Mouse (Mus musculus) heart, embryonic 16.5 days (tissue): ENCODE measurements around the gene Brca1. TPM values are rescaled to one million over a fixed set of nuclear protein-coding genes. Genes with fewer than 3 reads are reported as not detected.
A peak's percentile ranks its signal among the peaks of the same experiment; 100 is the strongest.
"Not testable (repeated sequence)": the region's sequence is repeated elsewhere in the genome, so short reads cannot be mapped to it uniquely, and the experiment has no call there.

Source experiments
- ATAC-seq: fragments of 200-750 bp; cut with Nextera tagmentation; replicated peaks from 2 replicates; pipeline ENCODE4 v1.8.0; 2017; ENCODE audit warnings: moderate number of reproducible peaks; ENCODE audit not compliant: insufficient read depth, low FRiP score; ENCODE audit errors: extremely low read depth
- H3K27ac ChIP-seq: fragments of 300-500 bp; sonication (generic); 2 replicates; pipeline ENCODE4 v1.5.1; 2014; ENCODE audit warnings: mild to moderate bottlenecking, low read length, control low read depth, moderate library complexity
- H3K27me3 ChIP-seq: fragments of 300-500 bp; sonication (generic); 2 replicates; pipeline ENCODE4 v1.6.1; 2014; ENCODE audit warnings: low read length, mixed read lengths; ENCODE audit not compliant: control insufficient read depth, insufficient read depth
- H3K36me3 ChIP-seq: fragments of 300-500 bp; sonication (generic); 2 replicates; pipeline ENCODE4 v1.6.1; 2014; ENCODE audit not compliant: control insufficient read depth, insufficient read depth
- H3K4me1 ChIP-seq: fragments of 300-500 bp; sonication (generic); 2 replicates; pipeline ENCODE4 v1.6.1; 2014; ENCODE audit warnings: low read length, mixed read lengths; ENCODE audit not compliant: control insufficient read depth, insufficient read depth
- H3K4me2 ChIP-seq: fragments of 300-500 bp; sonication (generic); 2 replicates; pipeline ENCODE4 v1.6.1; 2014; ENCODE audit warnings: low read depth, mild to moderate bottlenecking, control low read depth, low read length
- H3K4me3 ChIP-seq: fragments of 300-500 bp; sonication (generic); 2 replicates; pipeline ENCODE4 v1.5.1; 2014; ENCODE audit warnings: mild to moderate bottlenecking, control low read depth, low read length
- H3K9ac ChIP-seq: fragments of 300-500 bp; sonication (generic); 2 replicates; pipeline ENCODE4 v1.6.1; 2014; ENCODE audit warnings: low read length, control low read depth
- H3K9me3 ChIP-seq: fragments of 300-500 bp; sonication (generic); replicated peaks from 2 replicates; pipeline ENCODE4 v1.6.1; 2016; ENCODE audit warnings: low read length; ENCODE audit not compliant: control insufficient read depth
- WGBS: fragments of 180-500 bp; shearing (Covaris S2); extraction: QIAGEN DNeasy Blood & Tissue Kit; methylation state at CpG from one replicate; pipeline ENCODE4 v1.1.7; 2014; 5-methylcytosine and 5-hydroxymethylcytosine counted together
- polyA plus RNA-seq: library from polyadenylated mRNA; unstranded; fragments of >200 nt; fragmentation: Nextera tagmentation; extraction: Ambion mirVana; gene quantifications from 2 replicates; pipeline ENCODE4 v1.2.1, GENCODE M21; 2015

Brca1 gene
- polyA plus RNA-seq, 1 experiment from 2014 or later, result 7.1 TPM

DNA sequence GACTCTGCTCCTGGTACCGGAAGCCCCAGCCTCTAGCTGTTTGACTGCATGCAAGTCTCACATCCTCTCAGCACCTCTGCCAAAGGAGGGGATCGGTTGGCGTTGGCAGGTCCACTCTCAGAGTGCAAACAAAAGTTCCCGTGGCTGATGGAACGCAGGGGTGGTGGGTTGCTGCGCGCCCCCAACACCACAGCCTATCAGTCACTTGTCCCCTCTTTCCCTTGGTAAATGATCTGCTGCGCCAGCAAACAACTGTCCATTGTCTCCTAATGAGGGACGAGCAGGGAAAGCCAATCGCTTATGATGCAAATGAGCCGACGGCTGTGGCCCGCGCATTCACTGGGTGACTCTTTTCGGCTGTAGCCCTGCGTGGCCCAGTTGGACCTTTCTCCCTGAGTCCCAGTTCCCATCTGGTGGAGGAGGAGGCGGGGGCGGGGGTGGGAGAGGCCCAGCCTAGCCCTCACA lies 72.6 kb downstream of the Brca1 start:
- Histone ChIP-seq H3K27ac (no peak overlapping the region), H3K4me2 (peak overlapping the region; percentile 58), H3K9me3 (no peaks in the 10 kb centered on the region), H3K36me3 (no peaks in the 10 kb centered on the region), H3K27me3 (no peaks in the 10 kb centered on the region), H3K9ac (peak overlapping the region; percentile 51), H3K4me1 (peaks cover 16% of the 10 kb centered on the region), H3K4me3 (peak overlapping the region; percentile 29)
- ATAC-seq, result no peak
- WGBS, result 14% methylated on average over 18 of the region's 18 CpGs

DNA sequence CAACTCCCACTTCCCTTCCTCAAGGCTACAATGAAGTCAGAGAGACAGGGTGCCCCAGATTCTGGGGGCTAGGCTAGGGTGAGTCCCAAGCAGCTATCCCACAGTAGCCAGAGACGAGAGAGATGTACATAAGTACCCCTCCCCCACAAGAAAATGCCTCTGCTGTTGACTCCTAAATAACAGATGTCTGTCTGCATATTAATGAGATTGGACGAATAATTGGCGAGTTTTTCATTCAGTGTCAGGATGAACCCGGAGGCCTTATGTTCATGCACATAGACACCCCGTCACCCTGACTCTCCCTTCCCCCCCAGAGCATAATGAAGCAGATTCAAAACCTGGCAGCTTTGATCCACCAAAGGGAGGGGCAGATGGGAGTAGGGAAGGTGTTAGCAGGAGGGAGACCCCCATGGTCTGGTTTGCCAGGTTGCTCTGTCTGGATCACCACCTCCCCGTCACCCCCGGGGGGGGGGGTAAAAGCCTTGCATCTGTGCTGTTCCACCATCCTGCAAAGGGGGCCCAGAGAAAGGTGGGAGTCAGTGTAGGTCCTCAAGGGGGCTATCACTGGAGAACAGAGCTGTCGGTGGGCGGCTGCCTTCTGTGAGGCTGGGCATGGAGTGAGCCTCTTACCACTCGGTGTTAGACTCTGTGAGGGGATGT lies 74.1 kb downstream of the Brca1 start:
- Histone ChIP-seq H3K27ac (no peak overlapping the region), H3K36me3 (no peaks in the 10 kb centered on the region), H3K4me3 (no peak overlapping the region)

GRCm38 (mm10) chr11:101477194-101477551 lies 74.6 kb downstream of the Brca1 start:
- WGBS, result 43% methylated on average over 4 of the region's 4 CpGs
- ATAC-seq, result no peak

More for the DNA sequence above, 74.1 kb downstream of the Brca1 start:
- H3K4me2 ChIP-seq, result no peak overlapping the region
- peaks cover 16% of the 10 kb centered on the region for H3K4me1 ChIP-seq
- ATAC-seq, result no peak
- no peaks in the 10 kb centered on the region for H3K9me3 ChIP-seq
- whole genome bisulfite sequencing, result 68% methylated on average over 10 of the region's 10 CpGs
- no peak overlapping the region for H3K9ac ChIP-seq
- no peaks in the 10 kb centered on the region for H3K27me3 ChIP-seq

GRCm38 (mm10) chr11:101476361-101476760 lies 75.4 kb downstream of the Brca1 start:
- H3K4me3 ChIP-seq, H3K27ac ChIP-seq, H3K9me3 ChIP-seq, H3K9ac ChIP-seq, H3K36me3 ChIP-seq, ATAC-seq, H3K27me3 ChIP-seq, H3K4me2 ChIP-seq: not testable (repeated sequence)
- 81% methylated on average over 4 of the region's 4 CpGs for WGBS
- H3K4me1 ChIP-seq, result peaks cover 14% of the 10 kb centered on the region

More at GRCm38 (mm10) chr11:101477194-101477551, 74.6 kb downstream of the Brca1 start:
- no peaks in the 10 kb centered on the region for H3K27me3 ChIP-seq
- no peak overlapping the region for H3K4me2 ChIP-seq
- no peak overlapping the region for H3K9ac ChIP-seq
- H3K9me3 ChIP-seq, result no peaks in the 10 kb centered on the region
- no peak overlapping the region for H3K27ac ChIP-seq
- peaks cover 16% of the 10 kb centered on the region for H3K4me1 ChIP-seq
- no peak overlapping the region for H3K4me3 ChIP-seq
- no peaks in the 10 kb centered on the region for H3K36me3 ChIP-seq

DNA sequence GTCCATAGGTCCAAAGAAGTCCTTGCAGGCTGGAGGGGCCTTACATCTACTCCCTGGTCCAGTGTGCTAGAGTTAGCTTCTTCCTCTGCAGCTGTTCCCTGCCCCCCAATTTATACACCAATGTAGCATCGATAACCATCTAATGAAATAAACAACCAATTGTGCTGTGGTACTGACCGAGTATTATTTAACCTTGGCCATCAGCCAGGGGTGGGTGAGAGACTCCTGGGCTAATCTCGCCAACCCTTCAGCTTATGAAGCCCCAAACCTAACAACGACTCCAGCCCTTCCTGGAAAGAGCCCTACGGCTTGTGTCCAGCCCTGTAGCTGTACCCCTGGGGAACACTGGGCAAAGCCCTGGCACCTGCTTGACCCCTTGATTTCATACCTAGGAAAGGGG lies 77.5 kb downstream of the Brca1 start:
- 55% methylated on average over 5 of the region's 5 CpGs for WGBS

DNA sequence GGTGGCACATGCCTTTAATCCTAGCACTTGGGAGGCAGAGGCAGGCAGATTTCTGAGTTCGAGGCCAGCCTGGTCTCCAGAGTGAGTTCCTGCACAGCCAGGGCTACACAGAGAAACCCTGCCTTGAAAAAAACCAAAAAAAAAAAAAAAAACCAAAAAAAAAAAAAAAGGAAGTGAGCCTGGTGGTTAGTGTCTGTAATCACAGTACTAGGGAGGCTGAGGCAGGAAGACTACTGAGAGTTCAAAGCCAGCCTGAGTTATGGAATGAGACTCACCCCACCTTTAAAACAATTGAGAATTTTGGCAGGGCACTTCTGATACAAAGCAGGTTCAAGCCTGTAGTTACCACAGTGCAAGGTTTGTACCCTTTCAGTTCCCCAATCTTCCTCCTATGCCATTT lies 78.1 kb downstream of the Brca1 start:
- H3K36me3 ChIP-seq, H3K9ac ChIP-seq, H3K27ac ChIP-seq, ATAC-seq, H3K27me3 ChIP-seq, H3K9me3 ChIP-seq, H3K4me3 ChIP-seq, H3K4me2 ChIP-seq, H3K4me1 ChIP-seq: not testable (repeated sequence)
- WGBS, result 74% methylated on average over 1 of the region's 1 CpGs

More for the DNA sequence above, 77.5 kb downstream of the Brca1 start:
- Histone ChIP-seq H3K9ac (no peak overlapping the region), H3K4me3 (no peak overlapping the region), H3K9me3 (no peaks in the 10 kb centered on the region), H3K27me3 (no peaks in the 10 kb centered on the region), H3K27ac (no peak overlapping the region), H3K4me2 (no peak overlapping the region), H3K4me1 (peaks cover 6% of the 10 kb centered on the region), H3K36me3 (no peaks in the 10 kb centered on the region)
- ATAC-seq, result no peak

- no peak for ATAC-seq
- no peak overlapping the region for H3K9ac ChIP-seq
- no peaks in the 10 kb centered on the region for H3K36me3 ChIP-seq
- 37% methylated on average over 7 of the region's 7 CpGs for WGBS
- H3K4me2 ChIP-seq, result no peak overlapping the region
- no peak overlapping the region for H3K27ac ChIP-seq
- H3K4me3 ChIP-seq, result no peak overlapping the region
- H3K9me3 ChIP-seq, result no peaks in the 10 kb centered on the region
- no peaks in the 10 kb centered on the region for H3K27me3 ChIP-seq
- H3K4me1 ChIP-seq, result peaks cover 6% of the 10 kb centered on the region
Observed at GRCm38 (mm10) chr11:101472336-101472735, 79.4 kb downstream of the Brca1 start.

- no peak overlapping the region for H3K27ac ChIP-seq
- 51% methylated on average over 3 of the region's 3 CpGs for WGBS
- H3K4me2 ChIP-seq, result no peak overlapping the region
- peaks cover 10% of the 10 kb centered on the region for H3K4me1 ChIP-seq
- no peaks in the 10 kb centered on the region for H3K27me3 ChIP-seq
- ATAC-seq, result no peak
- no peaks in the 10 kb centered on the region for H3K9me3 ChIP-seq
- no peak overlapping the region for H3K9ac ChIP-seq
- no peaks in the 10 kb centered on the region for H3K36me3 ChIP-seq
- H3K4me3 ChIP-seq, result no peak overlapping the region
Observed at GRCm38 (mm10) chr11:101471926-101472325, 79.8 kb downstream of the Brca1 start.

GRCm38 (mm10) chr11:101470206-101470605 lies 81.5 kb downstream of the Brca1 start:
- ATAC-seq, result no peak
- no peaks in the 10 kb centered on the region for H3K9me3 ChIP-seq
- H3K27ac ChIP-seq, result no peak overlapping the region
- no peak overlapping the region for H3K9ac ChIP-seq
- H3K27me3 ChIP-seq, result no peaks in the 10 kb centered on the region
- H3K4me2 ChIP-seq, result no peak overlapping the region
- H3K4me1 ChIP-seq, result peaks cover 15% of the 10 kb centered on the region
- H3K36me3 ChIP-seq, result no peaks in the 10 kb centered on the region
- 38% methylated on average over 7 of the region's 7 CpGs for WGBS
- H3K4me3 ChIP-seq, result no peak overlapping the region
